Mouse (Mus musculus) heart, postnatal 0 days (tissue): Measurements from ENCODE around the gene Dchs1.

Experiments used
- CTCF ChIP-seq: IDR thresholded peaks from 2 replicates; pipeline ENCODE4 v1.5.1; 2016; ENCODE audit warnings: antibody characterized with exemption, control low read depth, low read depth
- EP300 ChIP-seq: IDR thresholded peaks from 2 replicates; pipeline ENCODE4 v1.6.1; 2016; ENCODE audit warnings: antibody characterized with exemption, low read depth

- TF ChIP-seq CTCF (no peak), EP300 (no peak)
Measured at GRCm38 (mm10) chr7:105791147-105791546, 3.7 kb upstream of the Dchs1 start.
